Mouse (Mus musculus) ovary, postnatal 36 days (tissue): ENCODE data around the gene Atf7.

ENCODE experiments used
- DNase-seq: peaks from one replicate; pipeline ENCODE4 v3.0.0; 2022; ENCODE audit warnings: low spot score, mixed read lengths

Atf7 gene

GRCm38 (mm10) chr15:102516293-102516692 lies 109.0 kb downstream of the Atf7 start:
- DNase-seq, result no peak

- no peak for DNase-seq
Measured at GRCm38 (mm10) chr15:102515791-102516190, 109.5 kb downstream of the Atf7 start.

- DNase-seq, result no peak
Measured at GRCm38 (mm10) chr15:102515261-102515660, 110.0 kb downstream of the Atf7 start.

- no peak for DNase-seq
Measured at GRCm38 (mm10) chr15:102513004-102513403, 112.3 kb downstream of the Atf7 start.

GRCm38 (mm10) chr15:102512471-102512870 lies 112.8 kb downstream of the Atf7 start:
- DNase-seq, result no peak

GRCm38 (mm10) chr15:102512010-102512409 lies 113.3 kb downstream of the Atf7 start:
- no peak for DNase-seq

GRCm38 (mm10) chr15:102511285-102511833 lies 113.9 kb downstream of the Atf7 start:
- no peak for DNase-seq

GRCm38 (mm10) chr15:102510590-102511284 lies 114.5 kb downstream of the Atf7 start:
- DNase-seq, result peak; percentile 87

GRCm38 (mm10) chr15:102510110-102510509 lies 115.2 kb downstream of the Atf7 start:
- DNase-seq, result no peak

GRCm38 (mm10) chr15:102508336-102508735 lies 116.9 kb downstream of the Atf7 start:
- DNase-seq, result no peak

GRCm38 (mm10) chr15:102507561-102507960 lies 117.7 kb downstream of the Atf7 start:
- DNase-seq, result no peak

GRCm38 (mm10) chr15:102506864-102507263 lies 118.4 kb downstream of the Atf7 start:
- DNase-seq, result no peak

GRCm38 (mm10) chr15:102506464-102506830 lies 118.8 kb downstream of the Atf7 start:
- DNase-seq, result no peak

- no peak for DNase-seq
Measured at GRCm38 (mm10) chr15:102505770-102506463, 119.3 kb downstream of the Atf7 start.

GRCm38 (mm10) chr15:102505073-102505769 lies 120.0 kb downstream of the Atf7 start:
- DNase-seq, result no peak

- DNase-seq, result no peak
Measured at GRCm38 (mm10) chr15:102503924-102504782, 121.1 kb downstream of the Atf7 start.

- DNase-seq, result no peak
Measured at GRCm38 (mm10) chr15:102503447-102503846, 121.8 kb downstream of the Atf7 start, which contains the start of gene Gm10337. TSS of gene Gm10337 (plus strand) at chr15:102503722.

GRCm38 (mm10) chr15:102502254-102502840 lies 122.9 kb downstream of the Atf7 start:
- no peak for DNase-seq

GRCm38 (mm10) chr15:102501084-102501814 lies 124.0 kb downstream of the Atf7 start:
- no peak for DNase-seq

GRCm38 (mm10) chr15:102500479-102500878 lies 124.8 kb downstream of the Atf7 start:
- DNase-seq, result no peak

- DNase-seq, result no peak
Measured at GRCm38 (mm10) chr15:102499851-102500250, 125.4 kb downstream of the Atf7 start.
